Mouse (Mus musculus) CD8-positive naive resting alpha-beta T cell, adult 2 months (primary cell): ENCODE results near the gene Stra6l.

ENCODE experiments used
- DNase-seq, 2 experiments: peaks; one replicate each; pipeline ENCODE4 v3.0.0; 2022; ENCODE audit warnings: low read depth in 2 of 2, low spot score in 2 of 2

The Stra6l gene

GRCm38 (mm10) chr4:45833461-45833860, 15.0 kb upstream of the Stra6l start:
- no peak for DNase-seq

- peak in 1 of 2 experiments; percentile 23 for DNase-seq
These were observed 4.1 kb upstream of the Stra6l start for GRCm38 (mm10) chr4:45844355-45844754.

- no peak for DNase-seq
These were observed 2.2 kb upstream of the Stra6l start for GRCm38 (mm10) chr4:45846263-45846662.

- no peak for DNase-seq
These were observed 327 bp downstream of the Stra6l start for GRCm38 (mm10) chr4:45848825-45849156.

- no peak for DNase-seq
These were observed 955 bp downstream of the Stra6l start for GRCm38 (mm10) chr4:45849419-45849818.

GRCm38 (mm10) chr4:45851640-45852051, 3.2 kb downstream of the Stra6l start:
- DNase-seq, result no peak

GRCm38 (mm10) chr4:45853496-45854246, 5.2 kb downstream of the Stra6l start:
- DNase-seq, result no peak

- DNase-seq, result peak in 1 of 2 experiments; percentile 7
These were observed 7.5 kb downstream of the Stra6l start for GRCm38 (mm10) chr4:45855803-45856424.

- no peak for DNase-seq
These were observed 12.7 kb downstream of the Stra6l start for GRCm38 (mm10) chr4:45861160-45861559.

- DNase-seq, result no peak
These were observed 19.0 kb downstream of the Stra6l start for GRCm38 (mm10) chr4:45867416-45867815.

- no peak for DNase-seq
These were observed 20.8 kb downstream of the Stra6l start for GRCm38 (mm10) chr4:45869021-45869815.

GRCm38 (mm10) chr4:45872147-45872546, 23.7 kb downstream of the Stra6l start:
- no peak for DNase-seq

- DNase-seq, result peak in 1 of 2 experiments; percentile 16
These were observed 30.5 kb downstream of the Stra6l start for GRCm38 (mm10) chr4:45878929-45879328.

GRCm38 (mm10) chr4:45882521-45882920, 34.1 kb downstream of the Stra6l start:
- DNase-seq, result no peak

GRCm38 (mm10) chr4:45883250-45883649, 34.8 kb downstream of the Stra6l start:
- no peak for DNase-seq

- DNase-seq, result no peak
These were observed 41.0 kb downstream of the Stra6l start for GRCm38 (mm10) chr4:45889487-45889886.

GRCm38 (mm10) chr4:45890066-45890761, 41.8 kb downstream of the Stra6l start, which contains the start of gene Ccdc180:
TSS of gene Ccdc180 (plus strand) at chr4:45890303.
- DNase-seq, result peak in 1 of 2 experiments; percentile 4

GRCm38 (mm10) chr4:45896425-45897081, 48.1 kb downstream of the Stra6l start:
- no peak for DNase-seq

- no peak for DNase-seq
These were observed 49.9 kb downstream of the Stra6l start for GRCm38 (mm10) chr4:45898413-45898812.

GRCm38 (mm10) chr4:45909256-45909655, 60.8 kb downstream of the Stra6l start:
- DNase-seq, result no peak

- DNase-seq, result no peak
These were observed 61.5 kb downstream of the Stra6l start for GRCm38 (mm10) chr4:45909924-45910323.
